Mouse (Mus musculus) erythroblast, adult 5-6 weeks (primary cell): ENCODE results near the gene Mx1. TPM values are rescaled to one million over a fixed set of nuclear protein-coding genes. Genes with fewer than 3 reads are reported as not detected.

Experiments
- ATAC-seq: replicated peaks from 2 replicates; pipeline ENCODE4 v1.8.0; 2016; ENCODE audit warnings: moderate number of reproducible peaks, mild to moderate bottlenecking, moderate TSS enrichment, inconsistent platforms; ENCODE audit not compliant: poor library complexity, low FRiP score, severe bottlenecking
- total RNA-seq, 2 experiments: library from RNA; stranded (forward) in 1 of 2; stranded (reverse) in 1 of 2; fragments of 150-400 nt in 1 of 2; fragments of 200-764, 138-1000 nt in 1 of 2; gene quantifications; 2 replicates each; pipeline versions ENCODE4 v1.2.3 to v1.2.4; 2015 to 2017; ENCODE audit warnings: low replicate concordance in 2 of 2

Gene Mx1
- 2.1 and 3.6 TPM in 2 replicates for total RNA-seq (2015; ENCODE audit: low replicate concordance)
- total RNA-seq (2017; ENCODE audit: low replicate concordance): 8.5 and 9.1 TPM in 2 replicates

DNA sequence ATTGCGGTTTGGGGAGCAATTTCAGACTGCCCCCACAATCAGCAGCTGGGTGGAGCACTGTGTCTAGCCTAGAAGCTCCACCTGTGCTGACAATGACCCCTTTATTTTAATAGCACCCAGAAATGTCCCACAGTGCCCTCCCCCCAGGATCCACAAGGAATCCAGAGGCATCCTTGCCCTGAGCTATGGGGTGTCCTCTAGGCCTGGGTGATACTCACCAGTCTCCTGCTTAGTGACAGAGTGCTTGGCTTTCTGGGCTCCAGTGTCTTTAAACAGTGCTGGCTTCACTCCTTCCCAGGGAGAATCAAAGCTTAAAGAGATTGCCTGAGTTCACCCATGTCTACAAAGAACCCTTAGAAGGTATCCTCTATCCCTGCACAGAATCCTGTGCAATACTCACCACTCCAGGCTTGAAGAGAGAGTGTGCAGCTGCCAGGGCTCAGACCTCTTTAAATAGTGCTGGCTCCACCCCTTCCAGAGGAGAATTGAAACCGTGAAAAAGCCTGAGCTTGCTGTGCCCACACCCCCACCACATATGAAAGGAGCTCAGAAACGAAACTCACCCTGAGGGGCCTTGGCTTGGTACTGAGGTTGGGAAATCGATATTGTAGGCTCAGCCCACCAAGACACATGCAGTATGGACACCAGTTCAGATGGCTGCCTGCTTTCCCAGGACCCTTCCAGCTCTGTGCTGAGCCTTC lies at the start of gene Mx1:
Mx1 (minus strand) TSS at position 427 of the 701 bp plus-strand sequence.
- peak; percentile 23; the same call in 1 of the 2 replicates for ATAC-seq

DNA sequence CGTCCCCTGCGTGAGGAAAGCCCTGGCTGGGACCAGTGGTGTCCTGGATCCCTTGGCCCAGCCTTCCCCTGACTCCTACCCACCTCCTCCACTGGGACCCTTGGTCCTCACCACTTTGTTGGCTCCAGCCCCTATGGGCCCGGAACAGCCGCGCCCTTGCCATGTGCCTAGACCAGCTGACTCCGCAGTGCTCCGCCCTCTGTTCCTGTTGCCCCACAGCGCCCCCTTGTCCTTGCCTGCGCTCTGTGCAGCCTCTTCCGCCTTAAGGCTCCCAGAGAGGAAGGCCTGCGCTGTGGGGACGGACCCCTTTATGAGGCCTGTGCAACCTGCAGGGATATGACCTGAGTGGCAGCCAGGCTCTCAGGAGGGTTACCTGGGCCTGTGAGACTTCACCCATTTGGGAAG lies 49.6 kb upstream of the Mx1 start:
- ATAC-seq: no peak

DNA sequence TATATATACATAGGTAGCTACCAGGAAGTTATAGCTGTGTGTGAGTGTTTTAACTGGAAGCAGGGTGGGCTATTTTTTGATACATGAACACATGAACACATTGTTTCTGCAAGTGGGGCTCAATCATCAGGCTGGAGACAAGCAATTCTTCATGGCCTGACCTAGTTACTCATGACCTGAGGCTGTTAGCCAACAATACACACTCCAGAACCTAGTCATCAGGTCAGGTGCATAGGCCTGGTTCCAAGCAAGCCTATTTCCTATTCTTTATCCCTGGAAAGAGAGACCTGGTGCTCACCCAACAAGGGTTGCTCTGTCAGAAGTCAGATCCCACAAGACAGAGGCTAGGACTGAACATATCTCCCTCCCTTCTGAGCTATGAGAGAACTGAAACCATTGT lies 48.8 kb upstream of the Mx1 start:
- no peak for ATAC-seq

DNA sequence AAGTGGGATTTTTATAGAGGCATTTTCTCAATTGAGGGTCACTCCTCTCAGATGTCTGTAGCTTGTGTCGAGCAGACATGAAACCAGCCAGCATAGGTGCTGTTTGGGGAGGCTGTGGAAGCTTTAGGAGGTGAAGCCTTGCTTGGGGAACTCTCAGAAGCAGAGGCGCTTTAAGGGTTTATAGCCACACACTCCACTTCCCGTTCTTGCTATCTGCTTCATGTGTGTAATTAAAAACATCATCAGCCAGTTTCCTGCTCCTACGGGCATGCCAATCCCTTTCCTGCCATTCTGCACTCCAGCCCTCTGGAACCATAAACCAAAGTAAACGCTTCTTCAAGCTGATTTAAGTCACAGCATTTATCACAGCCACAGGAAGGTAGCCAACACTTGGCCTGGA lies 48.1 kb upstream of the Mx1 start:
- ATAC-seq: no peak

DNA sequence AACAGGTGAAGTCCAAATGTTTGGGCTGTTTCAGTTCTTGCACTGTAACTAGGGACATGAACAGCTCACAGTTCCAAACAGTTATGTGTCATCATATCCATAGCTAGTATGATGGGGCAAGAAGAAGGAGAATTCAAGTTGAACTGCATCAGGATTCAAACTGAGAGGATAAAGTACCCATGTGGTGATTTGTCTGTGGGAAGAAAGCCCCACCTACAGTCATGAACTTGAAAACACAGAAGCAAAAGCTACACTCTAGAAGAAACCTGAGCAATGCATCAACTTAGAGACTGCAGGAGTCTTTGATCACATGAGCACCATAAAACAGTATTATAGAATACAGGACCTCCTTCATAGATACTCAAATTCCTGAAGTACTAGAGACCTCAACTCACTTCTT lies 45.1 kb upstream of the Mx1 start:
- ATAC-seq: no peak

DNA sequence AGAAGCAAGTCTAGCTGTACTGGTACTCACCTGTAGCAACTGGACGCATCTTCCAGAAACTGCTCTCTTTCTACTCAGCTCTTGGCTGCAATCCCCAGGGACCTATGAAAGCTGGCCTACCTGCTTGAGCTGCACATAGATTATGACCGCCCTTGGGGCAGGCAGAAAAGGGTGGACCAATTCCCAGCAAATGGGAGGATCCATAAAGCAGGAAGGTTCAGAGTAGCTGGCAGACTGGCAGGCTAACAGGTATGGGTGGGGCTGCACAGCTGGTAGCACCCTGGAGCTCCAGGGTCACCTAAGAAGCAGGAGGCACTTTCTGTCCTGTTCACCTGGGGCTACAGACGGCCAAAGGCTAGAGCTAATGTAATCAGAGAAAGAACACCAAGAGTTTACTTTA lies 42.1 kb upstream of the Mx1 start:
- 0 out of 2 replicates have a peak, but pooled peaks have one; percentile 8 for ATAC-seq

DNA sequence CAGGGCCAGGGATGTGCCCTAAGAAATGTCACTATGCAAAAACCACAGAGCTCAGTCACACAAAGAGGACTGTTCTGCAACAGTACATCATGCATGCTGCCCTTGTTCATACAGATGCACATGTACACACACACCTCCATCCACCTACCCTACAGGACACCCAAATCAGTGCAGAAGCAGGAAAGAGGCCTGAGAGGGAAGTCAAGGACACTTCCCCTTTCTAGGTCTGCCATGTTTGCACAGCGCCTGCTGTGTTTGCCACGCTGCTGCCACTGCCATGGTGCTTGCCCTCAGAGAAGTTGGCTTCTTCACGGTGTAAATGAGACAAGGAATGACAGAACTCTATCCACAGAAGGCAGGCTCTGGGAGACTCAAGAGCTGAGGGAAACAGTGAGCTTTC lies 41.1 kb upstream of the Mx1 start:
- ATAC-seq: no peak

DNA sequence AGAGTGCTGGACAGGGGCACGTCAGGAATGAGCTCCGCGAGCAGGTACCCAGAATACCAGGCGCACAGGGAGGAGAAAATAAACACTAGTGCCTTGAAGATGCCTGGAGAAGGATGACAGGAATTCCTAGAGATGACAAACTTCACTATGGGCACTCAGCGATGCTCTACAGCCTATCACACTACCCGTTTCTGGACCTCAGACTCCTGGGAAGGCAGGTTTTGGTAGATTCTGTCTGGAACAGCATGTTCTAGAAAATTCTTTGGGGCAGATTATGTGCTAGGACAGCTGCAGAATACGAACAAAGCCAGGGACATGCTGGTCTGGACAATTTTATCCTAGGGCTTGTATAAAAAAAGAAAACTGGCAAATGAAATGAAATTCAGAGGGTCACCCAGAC lies 38.2 kb upstream of the Mx1 start:
- no peak for ATAC-seq

DNA sequence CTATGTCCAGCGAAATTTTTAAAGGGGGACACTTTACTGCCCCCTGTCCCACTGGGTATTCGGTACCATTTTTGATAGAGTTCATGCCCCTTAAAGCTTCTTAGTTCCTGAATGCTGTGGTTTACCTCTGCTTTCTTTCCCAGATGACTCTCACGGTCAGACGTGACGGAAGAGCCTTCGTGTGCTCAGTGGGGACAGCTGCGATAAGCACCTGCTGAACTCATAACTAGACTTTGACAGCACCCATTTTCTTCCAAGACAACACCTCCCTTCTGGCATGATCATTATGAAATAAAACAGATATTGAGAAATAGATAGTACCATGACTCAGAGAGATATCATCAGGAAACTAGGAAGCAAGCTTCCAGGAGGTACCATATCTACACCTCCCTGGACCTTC lies 36.7 kb upstream of the Mx1 start:
- no peak for ATAC-seq

DNA sequence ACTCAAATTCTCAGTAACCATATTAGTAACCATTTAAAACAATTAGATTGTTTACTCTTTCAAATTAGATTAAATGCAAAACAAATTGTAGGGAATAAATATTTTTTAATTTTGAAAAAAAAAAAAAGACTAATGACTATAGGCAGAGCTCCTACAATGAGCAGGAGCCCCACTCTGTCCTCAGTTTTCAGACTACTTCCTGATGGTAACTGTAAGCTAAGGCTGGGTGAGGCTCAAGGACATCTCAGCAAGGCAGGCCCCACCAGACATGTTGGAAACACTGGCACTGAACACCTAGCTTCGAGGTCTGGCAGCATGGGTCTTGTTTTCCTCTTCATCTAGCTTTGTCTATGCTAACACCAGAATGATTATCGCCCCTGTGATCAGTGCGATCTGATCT lies 35.4 kb upstream of the Mx1 start:
- no peak for ATAC-seq

DNA sequence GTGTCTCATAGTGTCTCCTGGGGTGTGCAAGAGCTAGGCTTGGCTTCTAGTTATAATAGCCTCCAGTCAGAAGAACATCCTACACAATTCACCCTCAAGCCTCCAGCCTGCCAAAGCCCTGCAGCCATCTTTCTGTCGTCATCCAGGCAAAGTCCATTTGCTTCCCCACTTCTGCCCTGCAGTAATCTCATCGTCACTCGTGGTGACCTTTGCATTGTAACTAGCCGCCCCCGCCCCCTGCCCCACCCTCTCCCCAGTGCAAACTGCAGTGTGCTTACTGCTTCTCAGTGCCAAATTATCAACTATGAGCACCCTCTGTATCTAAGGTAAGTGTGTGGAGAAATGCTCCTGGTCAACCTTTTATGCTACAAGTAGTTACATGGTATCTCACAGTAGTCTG lies 35.0 kb upstream of the Mx1 start:
- no peak for ATAC-seq

DNA sequence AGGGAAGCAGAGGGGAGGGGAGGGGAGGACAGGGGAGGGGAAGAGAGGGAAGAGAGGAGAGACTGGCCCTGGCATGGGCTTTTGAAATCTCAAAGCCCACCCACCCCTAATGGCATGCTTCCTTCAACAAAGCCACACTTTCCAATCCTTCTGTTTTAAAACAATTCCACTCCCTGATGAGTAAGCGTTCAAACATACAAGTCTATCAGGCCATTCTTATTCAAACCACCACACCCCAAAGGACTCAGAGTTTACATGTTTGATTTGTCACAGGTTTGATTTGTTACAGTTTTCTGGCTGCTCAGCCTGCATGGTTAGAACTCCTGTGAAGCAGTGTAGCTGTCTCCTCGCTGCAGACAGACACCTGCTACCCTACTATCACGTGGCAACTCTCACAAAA lies 33.3 kb upstream of the Mx1 start:
- no peak for ATAC-seq

DNA sequence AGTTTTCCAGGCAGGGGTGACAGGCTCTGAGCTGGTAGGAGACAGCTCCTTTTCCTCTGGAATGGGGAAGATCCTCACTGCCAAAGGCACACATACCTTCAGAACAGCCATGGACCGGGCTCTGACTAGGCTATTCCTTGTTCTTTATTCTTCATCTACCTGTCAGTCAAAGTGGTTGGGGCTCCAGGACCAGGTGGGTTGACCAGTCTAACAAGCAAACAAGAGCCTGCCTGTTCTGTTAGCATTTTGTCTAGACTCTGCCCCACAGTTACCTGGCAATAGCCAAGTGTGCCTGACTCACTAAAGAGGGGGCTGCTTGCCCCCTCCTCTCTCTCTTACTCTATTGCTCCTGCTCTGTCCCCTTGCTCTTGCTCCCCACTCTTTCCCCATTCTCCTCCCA lies 29.7 kb upstream of the Mx1 start:
- ATAC-seq: no peak

DNA sequence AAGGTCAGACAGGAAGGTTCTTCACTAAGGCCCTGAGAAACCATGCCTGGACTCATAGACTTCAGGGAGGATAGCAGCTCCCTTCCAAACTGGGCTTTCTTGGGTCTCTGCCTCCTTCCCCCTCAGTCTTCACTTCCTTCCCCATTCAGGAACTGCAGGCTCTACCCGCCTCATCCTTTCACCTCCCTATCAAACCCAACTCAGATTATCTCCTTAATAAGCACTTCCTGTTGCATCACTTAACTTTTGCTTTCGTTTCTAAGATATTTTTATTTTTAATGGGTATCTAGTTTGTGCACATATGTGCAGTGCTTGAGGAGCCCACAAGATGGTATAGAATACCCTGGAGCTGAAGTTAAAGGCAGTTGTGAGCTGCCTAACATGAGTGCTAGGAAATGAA lies 15.9 kb upstream of the Mx1 start:
- ATAC-seq: no peak

DNA sequence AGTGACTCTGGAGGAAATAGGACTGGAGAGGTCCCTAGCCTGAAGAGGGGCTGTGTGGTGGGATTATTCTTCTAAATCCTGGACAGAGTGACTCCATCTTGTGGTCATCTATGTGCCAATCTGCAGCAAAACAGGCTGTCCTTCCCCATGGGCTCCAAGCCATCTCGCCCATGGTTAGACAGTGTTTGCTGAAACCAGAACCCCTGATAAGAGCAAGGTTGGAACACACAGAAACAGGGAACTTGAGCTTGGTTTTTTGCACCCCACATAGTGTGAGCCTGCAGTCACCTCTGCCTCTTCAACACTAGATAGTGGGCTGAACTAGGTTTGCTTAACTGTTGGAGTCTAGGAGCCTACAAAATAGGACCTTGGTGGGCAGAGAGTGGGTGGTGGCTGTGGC lies 13.8 kb upstream of the Mx1 start:
- ATAC-seq: no peak

DNA sequence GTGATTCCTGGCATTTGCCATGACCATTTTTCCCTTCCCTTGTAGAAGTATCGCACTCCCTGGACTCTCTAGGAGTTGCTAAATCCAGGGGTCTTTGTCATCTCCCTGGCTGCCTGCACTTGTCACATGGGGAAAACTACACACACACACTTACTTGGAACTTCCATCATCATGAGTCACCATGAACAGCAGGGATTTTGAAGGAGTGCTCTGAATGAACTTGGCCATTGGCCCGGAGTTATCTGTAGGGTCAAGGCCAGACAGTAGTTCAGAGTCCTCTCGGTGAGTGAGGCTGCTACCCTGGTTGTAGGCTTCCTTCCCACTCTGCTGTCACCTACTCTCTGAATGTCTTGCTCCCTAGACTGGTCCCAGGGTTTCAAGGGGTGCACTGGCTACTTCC lies 12.9 kb upstream of the Mx1 start:
- ATAC-seq: no peak

DNA sequence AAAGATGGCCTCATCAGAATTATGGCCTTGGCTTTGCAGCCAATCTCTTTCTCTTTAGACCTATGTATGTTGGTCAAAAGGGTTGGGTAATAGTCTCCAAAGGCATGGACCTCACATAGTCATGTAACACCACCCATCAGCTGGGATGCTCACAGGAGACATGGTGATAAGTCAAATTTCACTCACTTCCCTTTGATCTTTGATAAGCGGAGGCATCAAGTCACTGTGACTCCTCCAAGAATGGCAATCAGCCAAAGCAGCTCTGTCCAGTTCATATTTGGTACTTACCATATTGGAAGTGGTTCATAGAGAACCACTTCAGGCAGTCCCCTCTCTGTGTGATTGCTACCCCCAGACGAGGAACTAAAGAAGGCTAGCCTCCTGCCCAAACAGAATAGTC lies 12.0 kb upstream of the Mx1 start:
- ATAC-seq: no peak

DNA sequence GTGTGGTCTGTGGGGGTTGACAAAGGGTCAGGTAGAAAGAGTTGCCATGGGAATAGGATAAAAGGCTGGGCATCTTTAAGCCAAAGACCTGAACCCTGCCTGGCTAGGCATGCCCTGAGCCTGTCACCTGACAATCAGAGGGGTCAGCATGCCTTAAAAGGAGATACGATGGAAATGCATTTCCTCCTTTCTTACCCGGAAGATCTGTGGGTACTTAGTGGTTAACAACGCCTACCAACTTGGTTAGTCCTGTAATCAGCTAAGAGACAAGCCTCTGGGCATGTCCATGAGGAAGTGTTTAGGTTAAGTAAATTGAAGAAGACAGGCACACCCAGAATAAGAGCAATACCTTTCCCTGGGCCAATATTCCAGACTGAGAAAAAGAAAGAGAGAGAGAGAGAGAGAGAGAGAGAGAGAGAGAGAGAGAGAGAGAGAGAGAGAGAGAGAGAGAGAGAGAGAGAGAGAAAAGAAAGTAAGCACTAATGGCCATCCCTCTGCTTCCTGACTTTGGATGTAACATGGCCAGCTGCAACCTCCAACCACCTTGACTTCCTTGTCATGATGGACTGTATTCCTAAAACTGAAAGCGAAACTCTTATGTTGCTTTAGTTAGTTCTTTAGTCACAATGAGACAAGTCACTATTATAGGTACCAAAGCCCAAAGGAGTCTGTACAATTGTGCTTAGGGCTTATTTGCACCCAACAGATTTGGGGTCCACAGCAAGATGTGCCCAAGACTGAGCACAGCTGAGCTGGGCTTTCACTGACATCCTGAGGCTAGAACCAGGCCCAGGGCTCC lies 5.5 kb upstream of the Mx1 start:
- no peak for ATAC-seq

DNA sequence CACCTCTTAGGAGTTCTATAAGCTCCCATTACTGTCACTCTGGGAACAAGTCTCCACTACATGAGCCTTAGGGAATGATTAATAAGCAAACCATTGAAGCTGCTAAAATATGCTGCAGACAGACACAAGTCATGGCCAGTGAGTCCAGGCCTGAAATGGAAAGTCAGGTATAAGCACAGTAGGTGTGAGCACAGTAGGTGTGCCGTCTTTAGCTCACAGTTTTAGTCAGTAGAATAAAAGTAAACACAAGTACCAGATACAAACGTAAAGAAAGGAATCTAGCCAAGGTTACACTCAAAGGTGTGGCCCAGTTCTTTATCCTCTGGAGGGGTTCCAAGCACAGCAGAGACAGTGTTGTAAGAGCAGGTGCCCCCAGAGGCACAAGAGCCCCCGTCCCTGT lies 4.8 kb upstream of the Mx1 start:
- ATAC-seq: no peak

DNA sequence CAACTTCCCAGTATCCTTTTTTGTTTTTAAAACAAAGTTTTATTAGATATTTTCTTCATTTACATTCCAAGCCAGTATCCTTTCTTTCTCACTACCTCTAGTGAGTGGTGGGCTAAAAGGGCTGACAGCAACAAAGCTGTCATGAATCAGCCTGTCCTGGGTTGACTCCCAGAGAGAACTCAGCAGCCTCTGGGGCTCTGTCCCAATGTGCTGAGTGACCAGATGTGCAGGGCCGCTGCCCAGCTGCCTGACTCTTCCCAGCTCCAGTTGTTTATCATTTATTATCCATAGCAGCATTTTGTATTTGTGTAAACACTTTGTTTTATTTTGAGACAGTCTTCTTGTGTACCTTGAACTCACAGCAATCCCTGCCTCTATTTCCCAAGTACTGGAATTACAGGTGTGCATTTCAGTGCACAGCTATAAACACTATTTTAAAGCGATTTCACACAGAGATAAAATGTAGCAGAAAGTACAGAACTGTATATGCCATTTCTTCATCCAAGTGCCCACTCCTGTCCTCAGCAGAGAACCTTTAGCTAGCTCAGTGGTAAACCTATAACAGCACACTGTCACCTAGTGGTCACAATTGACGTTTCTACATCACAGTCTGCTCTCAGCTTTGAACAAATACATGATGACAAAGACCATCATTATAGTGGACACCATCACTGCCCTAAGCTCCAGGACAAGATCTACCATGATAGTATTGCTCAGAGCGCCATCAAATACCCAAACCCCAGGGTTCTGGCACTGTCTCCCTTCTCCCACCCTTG lies 3.7 kb upstream of the Mx1 start:
- no peak for ATAC-seq

DNA sequence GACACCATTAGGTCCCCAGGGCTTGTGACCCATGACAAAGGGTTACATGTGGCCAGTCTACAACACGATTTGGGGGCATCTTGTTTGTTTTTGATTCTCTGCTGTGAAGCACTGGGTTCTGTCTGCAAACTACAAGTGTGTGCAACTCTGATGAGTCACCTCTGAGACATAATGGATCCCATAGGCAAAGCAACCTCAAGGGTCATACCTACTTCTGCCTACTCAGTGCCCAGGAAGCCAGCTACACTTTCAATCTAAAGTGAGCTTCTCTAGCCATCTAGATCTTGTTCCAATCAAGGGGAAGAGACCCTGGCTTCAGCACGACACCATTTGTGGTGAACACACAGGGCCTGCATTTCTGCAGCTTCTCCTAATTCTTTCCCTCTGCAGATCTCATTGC lies 1.4 kb downstream of the Mx1 start:
- ATAC-seq: no peak
